Mouse (Mus musculus) G1E (cell line): ENCODE data around the gene Ap3m1. TPM values are rescaled to one million over a fixed set of nuclear protein-coding genes. Genes with fewer than 3 reads are reported as not detected.

Experiments
- ATAC-seq: 2 replicates; pipeline ENCODE4 v1.8.0; 2016; ENCODE audit warnings: mild to moderate bottlenecking; ENCODE audit not compliant: insufficient number of reproducible peaks, poor library complexity, low FRiP score, severe bottlenecking; ENCODE audit errors: extremely low read depth
- DNase-seq: peaks from one replicate; pipeline ENCODE4 v3.0.0; 2012; ENCODE audit warnings: low spot score
- H3K27me3 ChIP-seq: 2 replicates; pipeline ENCODE4 v1.6.1; 2012; ENCODE audit warnings: mild to moderate bottlenecking, low read length, inconsistent platforms; ENCODE audit not compliant: insufficient read depth
- H3K36me3 ChIP-seq: replicated peaks from 2 replicates; pipeline ENCODE3; 2012; ENCODE audit warnings: mild to moderate bottlenecking, inconsistent platforms
- H3K4me1 ChIP-seq: 2 replicates; pipeline ENCODE4 v1.6.1; 2012; ENCODE audit warnings: low read depth, low read length, inconsistent platforms, mixed read lengths; ENCODE audit not compliant: insufficient read depth
- H3K4me3 ChIP-seq: 2 replicates; pipeline ENCODE4 v1.5.1; 2012; ENCODE audit warnings: low read depth, mild to moderate bottlenecking, inconsistent platforms, low read length, moderate library complexity, mixed read lengths
- H3K9me3 ChIP-seq: replicated peaks from 2 replicates; pipeline ENCODE4 v1.6.1; 2012; ENCODE audit warnings: inconsistent platforms
- CTCF ChIP-seq: IDR thresholded peaks from 2 replicates; pipeline ENCODE4 v1.5.1; 2012; ENCODE audit warnings: low read depth, low read length, inconsistent platforms, mixed read lengths
- GATA1 ChIP-seq: IDR thresholded peaks from 2 replicates; pipeline ENCODE4 v1.6.1; 2012; ENCODE audit warnings: borderline replicate concordance, low read length, inconsistent platforms, mixed read lengths
- GATA2 ChIP-seq: IDR thresholded peaks from 2 replicates; pipeline ENCODE4 v1.6.1; 2012; ENCODE audit warnings: low read depth, low read length, inconsistent platforms, borderline replicate concordance
- POLR2AphosphoS5 ChIP-seq: IDR thresholded peaks from 2 replicates; pipeline ENCODE4 v1.6.1; 2012; ENCODE audit warnings: low read depth, low read length, inconsistent platforms; ENCODE audit not compliant: insufficient replicate concordance
- TAL1 ChIP-seq: conservative IDR thresholded peaks from 2 replicates; pipeline ENCODE4 v1.6.1; 2012; ENCODE audit warnings: low read depth, low read length, inconsistent platforms, mixed read lengths
- polyA plus RNA-seq: library from polyadenylated mRNA; stranded (reverse); fragments of >175 nt; gene quantifications from 2 replicates; pipeline ENCODE4 v1.2.3, GENCODE M21; 2012
- total RNA-seq, 2 experiments: library from RNA; stranded (forward) in 1 of 2; stranded (reverse) in 1 of 2; fragments of 200-1000 nt in 1 of 2; fragments of >200 nt in 1 of 2; fragmentation: Nextera tagmentation in 1 of 2; gene quantifications; 2 replicates each; pipeline ENCODE4 v1.2.3; 2014 to 2017

The Ap3m1 gene
- total and polyA plus RNA-seq, 3 experiments: 8.2 to 148 (median 114) TPM

GRCm38 (mm10) chr14:21029025-21029659 lies 23.2 kb downstream of the Ap3m1 start:
- Histone ChIP-seq H3K4me1 (no peaks in the 10 kb centered on the region), H3K9me3 (no peaks in the 10 kb centered on the region), H3K27me3 (no peaks in the 10 kb centered on the region), H3K4me3 (no peak overlapping the region), H3K36me3 (peaks cover 94% of the 10 kb centered on the region)
- no peak for TF ChIP-seq POLR2AphosphoS5
- no peak for TF ChIP-seq GATA1
- TF ChIP-seq TAL1: no peak
- TF ChIP-seq CTCF: no peak
- no peak for TF ChIP-seq GATA2
- ATAC-seq: no peak
- no peak for DNase-seq

- TF ChIP-seq GATA2 (no peak), POLR2AphosphoS5 (no peak), CTCF (no peak), TAL1 (no peak), GATA1 (no peak)
- H3K4me1 ChIP-seq: no peaks in the 10 kb centered on the region
- ATAC-seq: no peak
- H3K4me3 ChIP-seq: no peak overlapping the region
- DNase-seq: no peak
- H3K9me3 ChIP-seq: no peaks in the 10 kb centered on the region
- no peaks in the 10 kb centered on the region for H3K27me3 ChIP-seq
- peaks cover 91% of the 10 kb centered on the region for H3K36me3 ChIP-seq
Measured at GRCm38 (mm10) chr14:21027542-21027941, 24.8 kb downstream of the Ap3m1 start.

- no peaks in the 10 kb centered on the region for H3K27me3 ChIP-seq
- no peak for DNase-seq
- TF ChIP-seq CTCF: no peak
- no peak for TF ChIP-seq TAL1
- no peak for TF ChIP-seq GATA2
- no peak for TF ChIP-seq POLR2AphosphoS5
- TF ChIP-seq GATA1: no peak
- H3K4me3 ChIP-seq: no peak overlapping the region
- H3K36me3 ChIP-seq: peaks cover 79% of the 10 kb centered on the region
- no peaks in the 10 kb centered on the region for H3K9me3 ChIP-seq
- no peaks in the 10 kb centered on the region for H3K4me1 ChIP-seq
- ATAC-seq: no peak
Measured at GRCm38 (mm10) chr14:21020435-21020834, 31.9 kb downstream of the Ap3m1 start.

- Histone ChIP-seq H3K4me1 (no peaks in the 10 kb centered on the region), H3K27me3 (no peaks in the 10 kb centered on the region), H3K9me3 (no peaks in the 10 kb centered on the region), H3K4me3 (no peak overlapping the region), H3K36me3 (peaks cover 73% of the 10 kb centered on the region)
- ATAC-seq (no peak), DNase-seq (peak; percentile 15)
- TF ChIP-seq TAL1 (no peak), POLR2AphosphoS5 (no peak)
Measured at GRCm38 (mm10) chr14:21018977-21019376, 33.3 kb downstream of the Ap3m1 start.

GRCm38 (mm10) chr14:21017871-21018270 lies 34.4 kb downstream of the Ap3m1 start:
- Histone ChIP-seq H3K9me3 (no peaks in the 10 kb centered on the region), H3K4me1 (no peaks in the 10 kb centered on the region), H3K27me3 (no peaks in the 10 kb centered on the region), H3K36me3 (peaks cover 71% of the 10 kb centered on the region), H3K4me3 (no peak overlapping the region)
- DNase-seq (no peak), ATAC-seq (no peak)
- TF ChIP-seq POLR2AphosphoS5: no peak
- no peak for TF ChIP-seq GATA2
- no peak for TF ChIP-seq CTCF
- TF ChIP-seq GATA1: no peak
- TF ChIP-seq TAL1: no peak

- DNase-seq (no peak), ATAC-seq (no peak)
- Histone ChIP-seq H3K4me1 (no peaks in the 10 kb centered on the region), H3K4me3 (no peak overlapping the region), H3K27me3 (no peaks in the 10 kb centered on the region), H3K9me3 (no peaks in the 10 kb centered on the region), H3K36me3 (peaks cover 58% of the 10 kb centered on the region)
- TF ChIP-seq POLR2AphosphoS5 (no peak), TAL1 (no peak), GATA2 (no peak), GATA1 (no peak), CTCF (no peak)
Measured at GRCm38 (mm10) chr14:21013800-21014334, 38.4 kb downstream of the Ap3m1 start.
